Mouse (Mus musculus) C2C12 (cell line): ENCODE data around the gene Chrng. TPM values are rescaled to one million over a fixed set of nuclear protein-coding genes. Genes with fewer than 3 reads are reported as not detected.

Experiments
- H3K27me3 ChIP-seq: one replicate; pipeline ENCODE4 v1.6.1; 2011; ENCODE audit not compliant: control insufficient read depth, insufficient read depth, insufficient read length
- H3K36me3 ChIP-seq: one replicate; pipeline ENCODE4 v1.6.1; 2011; ENCODE audit not compliant: control insufficient read depth, insufficient read depth
- H3K4me3 ChIP-seq: one replicate; pipeline ENCODE4 v1.5.1; 2011; ENCODE audit warnings: mild to moderate bottlenecking, control low read depth; ENCODE audit not compliant: poor library complexity, insufficient read depth, severe bottlenecking
- H3K79me2 ChIP-seq: one replicate; pipeline ENCODE4 v1.6.1; 2011; ENCODE audit not compliant: control insufficient read depth, insufficient read depth
- H3K79me3 ChIP-seq: one replicate; pipeline ENCODE4 v1.6.1; 2011; ENCODE audit warnings: low read depth, control low read depth
- H3ac ChIP-seq: one replicate; pipeline ENCODE3; 2011; ENCODE audit warnings: low read depth; ENCODE audit not compliant: control insufficient read depth, insufficient read length
- CEBPB ChIP-seq: IDR thresholded peaks from one replicate; pipeline ENCODE4 v1.6.1; 2011; ENCODE audit warnings: low read depth, mild to moderate bottlenecking, control low read depth, moderate library complexity
- CTCF ChIP-seq: IDR thresholded peaks from one replicate; pipeline ENCODE4 v1.5.1; 2011; ENCODE audit not compliant: control insufficient read depth, insufficient read depth, insufficient read length
- FOSL1 ChIP-seq: IDR thresholded peaks from one replicate; pipeline ENCODE4 v1.8.0; 2011; ENCODE audit warnings: mild to moderate bottlenecking, low read length; ENCODE audit not compliant: poor library complexity, insufficient read depth, severe bottlenecking
- MAX ChIP-seq: IDR thresholded peaks from one replicate; pipeline ENCODE4 v1.6.1; 2011; ENCODE audit warnings: mild to moderate bottlenecking, control low read depth
- MYOD1 ChIP-seq: IDR thresholded peaks from one replicate; pipeline ENCODE4 v1.6.1; 2011; ENCODE audit warnings: low read depth; ENCODE audit not compliant: control insufficient read depth, insufficient read length
- MYOG ChIP-seq: IDR thresholded peaks from one replicate; pipeline ENCODE4 v1.6.1; 2011; ENCODE audit not compliant: control insufficient read depth, insufficient read length; ENCODE audit errors: extremely low read depth
- USF1 ChIP-seq: IDR thresholded peaks from one replicate; pipeline ENCODE4 v1.6.1; 2011; ENCODE audit warnings: low read depth, mild to moderate bottlenecking, control low read depth, moderate library complexity
- polyA plus RNA-seq: library from polyadenylated mRNA; unstranded; fragments of >200 nt; fragmentation: generic; extraction: Trizol; gene quantifications from one replicate; pipeline ENCODE4 v1.2.1, GENCODE M21; 2012; ENCODE audit warnings: missing spikeins

Gene Chrng
- polyA plus RNA-seq, 1 experiment = 3.5 TPM

GRCm38 (mm10) chr1:87232197-87232596 lies 27.7 kb downstream of the Chrng start:
- H3K79me2 ChIP-seq = no peaks in the 10 kb centered on the region
- H3K27me3 ChIP-seq = no peaks in the 10 kb centered on the region
- H3K4me3 ChIP-seq = no peak overlapping the region
- H3K36me3 ChIP-seq = peaks cover 76% of the 10 kb centered on the region
- no peaks in the 10 kb centered on the region for H3K79me3 ChIP-seq
- H3ac ChIP-seq = no peak overlapping the region
- TF ChIP-seq MAX (no peak), USF1 (no peak)

GRCm38 (mm10) chr1:87239056-87239455 lies 34.6 kb downstream of the Chrng start:
- H3K27me3 ChIP-seq = no peaks in the 10 kb centered on the region
- H3ac ChIP-seq = no peak overlapping the region
- no peaks in the 10 kb centered on the region for H3K79me3 ChIP-seq
- H3K4me3 ChIP-seq = no peak overlapping the region
- no peaks in the 10 kb centered on the region for H3K79me2 ChIP-seq
- TF ChIP-seq CEBPB = no peak
- no peak for TF ChIP-seq MAX
- TF ChIP-seq MYOD1 = no peak
- TF ChIP-seq USF1 = no peak
- TF ChIP-seq CTCF = no peak
- peaks cover 36% of the 10 kb centered on the region for H3K36me3 ChIP-seq

GRCm38 (mm10) chr1:87243021-87243420 lies 38.6 kb downstream of the Chrng start:
- no peaks in the 10 kb centered on the region for H3K79me2 ChIP-seq
- peaks cover 9% of the 10 kb centered on the region for H3K36me3 ChIP-seq
- no peak for TF ChIP-seq FOSL1
- no peak for TF ChIP-seq USF1
- no peak for TF ChIP-seq MYOD1
- no peak for TF ChIP-seq CEBPB
- no peak for TF ChIP-seq MYOG
- no peak for TF ChIP-seq CTCF
- no peak for TF ChIP-seq MAX
- H3K27me3 ChIP-seq = no peaks in the 10 kb centered on the region
- H3K4me3 ChIP-seq = no peak overlapping the region
- no peaks in the 10 kb centered on the region for H3K79me3 ChIP-seq
- H3ac ChIP-seq = no peak overlapping the region

GRCm38 (mm10) chr1:87245430-87245829 lies 41.0 kb downstream of the Chrng start:
- Histone ChIP-seq H3K4me3 (no peak overlapping the region), H3K36me3 (no peaks in the 10 kb centered on the region), H3ac (no peak overlapping the region), H3K79me3 (no peaks in the 10 kb centered on the region), H3K27me3 (no peaks in the 10 kb centered on the region), H3K79me2 (no peaks in the 10 kb centered on the region)
- TF ChIP-seq MYOG (no peak), MAX (no peak), CEBPB (no peak), USF1 (no peak), CTCF (no peak), MYOD1 (no peak), FOSL1 (no peak)

- no peak overlapping the region for H3ac ChIP-seq
- no peaks in the 10 kb centered on the region for H3K36me3 ChIP-seq
- no peaks in the 10 kb centered on the region for H3K79me2 ChIP-seq
- H3K27me3 ChIP-seq = no peaks in the 10 kb centered on the region
- peak; percentile 86 for TF ChIP-seq CTCF
- no peak for TF ChIP-seq FOSL1
- no peak overlapping the region for H3K4me3 ChIP-seq
- no peaks in the 10 kb centered on the region for H3K79me3 ChIP-seq
These were observed 41.7 kb downstream of the Chrng start for GRCm38 (mm10) chr1:87245929-87246815.

GRCm38 (mm10) chr1:87252040-87252609 lies 47.7 kb downstream of the Chrng start:
- Histone ChIP-seq H3K27me3 (no peaks in the 10 kb centered on the region), H3K36me3 (no peaks in the 10 kb centered on the region), H3K79me2 (no peaks in the 10 kb centered on the region), H3ac (no peak overlapping the region), H3K79me3 (no peaks in the 10 kb centered on the region), H3K4me3 (no peak overlapping the region)
- no peak for TF ChIP-seq CEBPB
- TF ChIP-seq CTCF = no peak
- TF ChIP-seq USF1 = no peak
- no peak for TF ChIP-seq MAX
- no peak for TF ChIP-seq MYOG
- TF ChIP-seq MYOD1 = no peak
- TF ChIP-seq FOSL1 = no peak
